Mouse (Mus musculus): Measurements from ENCODE around the gene Prcp. TPM values are rescaled to one million over a fixed set of nuclear protein-coding genes. Genes with fewer than 3 reads are reported as not detected.

Gene Prcp
- polyA plus RNA-seq, 1 experiment from 2014 or later = 15.1 TPM

GRCm38 (mm10) chr7:92874761-92875408 is 615 bp downstream of the Prcp start:
- Histone ChIP-seq H3K4me1 (peaks cover 13% of the 10 kb centered on the region; the same call in 1 of the 2 replicates), H3K9me3 (no peaks in the 10 kb centered on the region), H3K27me3 (ENCODE audit: insufficient read depth, poor library complexity, severe bottlenecking) (no peaks in the 10 kb centered on the region), H3K36me3 (no peaks in the 10 kb centered on the region), H3K27ac (peak overlapping the region; percentile 97), H3K4me3 (peak overlapping the region; percentile 68)
- DNase-seq (ENCODE audit: low spot score) = peak; percentile 97
- under 1% methylated on average over 29 of the region's 29 CpGs for WGBS

GRCm38 (mm10) chr7:92876066-92876465 is 1.8 kb downstream of the Prcp start:
- no peak for DNase-seq (ENCODE audit: low spot score)
- 0 out of 2 replicates have a peak overlapping the region, but pooled peaks have one; percentile 56 for H3K27ac ChIP-seq
- no peaks in the 10 kb centered on the region for H3K9me3 ChIP-seq
- no peaks in the 10 kb centered on the region for H3K36me3 ChIP-seq
- peak overlapping the region; percentile 68 for H3K4me3 ChIP-seq
- WGBS = 51% methylated on average over 3 of the region's 3 CpGs
- H3K4me1 ChIP-seq = peaks cover 13% of the 10 kb centered on the region; the same call in 1 of the 2 replicates
- H3K27me3 ChIP-seq (ENCODE audit: insufficient read depth, poor library complexity, severe bottlenecking) = no peaks in the 10 kb centered on the region

GRCm38 (mm10) chr7:92876538-92876937 is 2.3 kb downstream of the Prcp start:
- no peak for DNase-seq (ENCODE audit: low spot score)
- WGBS = 53% methylated on average over 7 of the region's 7 CpGs
- Histone ChIP-seq H3K4me3 (peak overlapping the region; percentile 35), H3K27me3 (ENCODE audit: insufficient read depth, poor library complexity, severe bottlenecking) (no peaks in the 10 kb centered on the region), H3K27ac (peak overlapping the region; percentile 56; the same call in 1 of the 2 replicates), H3K36me3 (no peaks in the 10 kb centered on the region), H3K9me3 (no peaks in the 10 kb centered on the region), H3K4me1 (peaks cover 13% of the 10 kb centered on the region; the same call in 1 of the 2 replicates)

GRCm38 (mm10) chr7:92878575-92879285 is 4.5 kb downstream of the Prcp start:
- Histone ChIP-seq H3K9me3 (no peaks in the 10 kb centered on the region), H3K27me3 (ENCODE audit: insufficient read depth, poor library complexity, severe bottlenecking) (no peaks in the 10 kb centered on the region), H3K27ac (peak overlapping the region; percentile 10; the same call in 1 of the 2 replicates), H3K36me3 (no peaks in the 10 kb centered on the region), H3K4me1 (0 out of 2 replicates have a peak, but pooled peaks cover 8% of the 10 kb centered on the region), H3K4me3 (no peak overlapping the region)
- DNase-seq (ENCODE audit: low spot score) = no peak
- WGBS = 66% methylated on average over 7 of the region's 7 CpGs

GRCm38 (mm10) chr7:92883850-92884716 is 9.8 kb downstream of the Prcp start:
- Histone ChIP-seq H3K9me3 (no peaks in the 10 kb centered on the region), H3K4me1 (peaks cover 8% of the 10 kb centered on the region; the same call in 1 of the 2 replicates), H3K27ac (no peak overlapping the region; the same call in 1 of the 2 replicates), H3K4me3 (no peak overlapping the region), H3K36me3 (no peaks in the 10 kb centered on the region), H3K27me3 (ENCODE audit: insufficient read depth, poor library complexity, severe bottlenecking) (no peaks in the 10 kb centered on the region)
- 75% methylated on average over 9 of the region's 9 CpGs for WGBS
- DNase-seq (ENCODE audit: low spot score) = peak; percentile 77

- 89% methylated on average over 6 of the region's 6 CpGs for WGBS
- H3K4me3 ChIP-seq = no peak overlapping the region
- no peaks in the 10 kb centered on the region for H3K9me3 ChIP-seq
- no peak overlapping the region; the same call in 1 of the 2 replicates for H3K27ac ChIP-seq
- H3K27me3 ChIP-seq (ENCODE audit: insufficient read depth, poor library complexity, severe bottlenecking) = no peaks in the 10 kb centered on the region
- H3K36me3 ChIP-seq = no peaks in the 10 kb centered on the region
- no peak for DNase-seq (ENCODE audit: low spot score)
- peaks cover 11% of the 10 kb centered on the region; the same call in 1 of the 2 replicates for H3K4me1 ChIP-seq
These were observed 10.9 kb downstream of the Prcp start for GRCm38 (mm10) chr7:92884998-92885660.

GRCm38 (mm10) chr7:92886801-92887200 is 12.5 kb downstream of the Prcp start:
- H3K27me3 ChIP-seq (ENCODE audit: insufficient read depth, poor library complexity, severe bottlenecking) = no peaks in the 10 kb centered on the region
- 64% methylated on average over 7 of the region's 7 CpGs for WGBS
- DNase-seq (ENCODE audit: low spot score) = no peak
- H3K9me3 ChIP-seq = no peaks in the 10 kb centered on the region
- no peak overlapping the region for H3K4me3 ChIP-seq
- H3K36me3 ChIP-seq = no peaks in the 10 kb centered on the region
- peak overlapping the region; percentile 6; the same call in 1 of the 2 replicates for H3K27ac ChIP-seq
- peaks cover 17% of the 10 kb centered on the region; the same call in 1 of the 2 replicates for H3K4me1 ChIP-seq

- 85% methylated on average over 5 of the region's 5 CpGs for WGBS
- DNase-seq (ENCODE audit: low spot score) = no peak
- Histone ChIP-seq H3K27me3 (ENCODE audit: insufficient read depth, poor library complexity, severe bottlenecking) (no peaks in the 10 kb centered on the region), H3K36me3 (no peaks in the 10 kb centered on the region), H3K4me3 (no peak overlapping the region), H3K4me1 (peaks cover 17% of the 10 kb centered on the region; the same call in 1 of the 2 replicates), H3K27ac (no peak overlapping the region), H3K9me3 (no peaks in the 10 kb centered on the region)
These were observed 13.0 kb downstream of the Prcp start for GRCm38 (mm10) chr7:92887230-92887629.

- Histone ChIP-seq H3K27me3 (ENCODE audit: insufficient read depth, poor library complexity, severe bottlenecking) (no peaks in the 10 kb centered on the region), H3K4me1 (peaks cover 15% of the 10 kb centered on the region; the same call in 1 of the 2 replicates), H3K9me3 (no peaks in the 10 kb centered on the region), H3K27ac (no peak overlapping the region), H3K36me3 (no peaks in the 10 kb centered on the region), H3K4me3 (no peak overlapping the region)
- no peak for DNase-seq (ENCODE audit: low spot score)
- 69% methylated on average over 1 of the region's 1 CpGs for WGBS
These were observed 15.9 kb downstream of the Prcp start for GRCm38 (mm10) chr7:92890211-92890610.

GRCm38 (mm10) chr7:92890618-92891230 is 16.5 kb downstream of the Prcp start:
- Histone ChIP-seq H3K27ac (no peak overlapping the region), H3K36me3 (no peaks in the 10 kb centered on the region), H3K27me3 (ENCODE audit: insufficient read depth, poor library complexity, severe bottlenecking) (no peaks in the 10 kb centered on the region), H3K4me1 (peaks cover 15% of the 10 kb centered on the region; the same call in 1 of the 2 replicates), H3K4me3 (no peak overlapping the region), H3K9me3 (no peaks in the 10 kb centered on the region)
- WGBS = 33% methylated on average over 4 of the region's 4 CpGs
- DNase-seq (ENCODE audit: low spot score) = no peak

- peak; percentile 9 for DNase-seq (ENCODE audit: low spot score)
- H3K4me1 ChIP-seq = peaks cover 10% of the 10 kb centered on the region; the same call in 1 of the 2 replicates
- H3K9me3 ChIP-seq = no peaks in the 10 kb centered on the region
- H3K36me3 ChIP-seq = no peaks in the 10 kb centered on the region
- H3K27me3 ChIP-seq (ENCODE audit: insufficient read depth, poor library complexity, severe bottlenecking) = no peaks in the 10 kb centered on the region
- 52% methylated on average over 3 of the region's 3 CpGs for WGBS
- H3K27ac ChIP-seq = no peak overlapping the region
- H3K4me3 ChIP-seq = no peak overlapping the region
These were observed 19.2 kb downstream of the Prcp start for GRCm38 (mm10) chr7:92893478-92893877.

GRCm38 (mm10) chr7:92896036-92896435 is 21.8 kb downstream of the Prcp start:
- no peaks in the 10 kb centered on the region for H3K27me3 ChIP-seq (ENCODE audit: insufficient read depth, poor library complexity, severe bottlenecking)
- no peaks in the 10 kb centered on the region for H3K9me3 ChIP-seq
- no peak for DNase-seq (ENCODE audit: low spot score)
- no peak overlapping the region for H3K4me3 ChIP-seq
- H3K4me1 ChIP-seq = no peaks in the 10 kb centered on the region
- 79% methylated on average over 5 of the region's 5 CpGs for WGBS
- H3K27ac ChIP-seq = no peak overlapping the region
- no peaks in the 10 kb centered on the region for H3K36me3 ChIP-seq
